Mouse (Mus musculus) liver, embryonic 14.5 days (tissue): ENCODE data around the gene Bank1. TPM values are rescaled to one million over a fixed set of nuclear protein-coding genes. Genes with fewer than 3 reads are reported as not detected.

Experiments used
- ATAC-seq: fragments of 200-750 bp; cut with Nextera tagmentation; 2 replicates; pipeline ENCODE4 v1.8.0; 2017; ENCODE audit warnings: moderate number of reproducible peaks, mild to moderate bottlenecking, moderate library complexity; ENCODE audit not compliant: insufficient read depth
- DNase-seq, 3 experiments: peaks; one replicate each; pipeline ENCODE4 v3.0.0-alpha.2; 2012 to 2013; ENCODE audit warnings: low read depth in 3 of 3, low spot score in 3 of 3
- H3K27ac ChIP-seq: fragments of 300-500 bp; sonication (generic); 2 replicates; pipeline ENCODE4 v1.5.1; 2014; ENCODE audit warnings: moderate library complexity, mild to moderate bottlenecking, control low read depth, inconsistent platforms
- H3K27me3 ChIP-seq: fragments of 300-500 bp; sonication (generic); 2 replicates; pipeline ENCODE4 v1.6.1; 2014; ENCODE audit warnings: mild to moderate bottlenecking, low read length, moderate library complexity; ENCODE audit not compliant: control insufficient read depth, insufficient read depth
- H3K36me3 ChIP-seq: fragments of 300-500 bp; sonication (generic); replicated peaks from 2 replicates; pipeline ENCODE4 v1.6.1; 2014; ENCODE audit warnings: low read depth; ENCODE audit not compliant: control insufficient read depth, insufficient read depth
- H3K4me1 ChIP-seq, 2 experiments: fragments of 200-500 bp in 1 of 2; fragments of 300-500 bp in 1 of 2; sonication (generic) in 1 of 2; replicated peaks; 2 replicates each; pipeline ENCODE4 v1.6.1; 2012 to 2014; ENCODE audit warnings: antibody characterized with exemption in 1 of 2, inconsistent platforms in 1 of 2, low read length in 1 of 2; ENCODE audit not compliant: control insufficient read depth in 2 of 2, insufficient read depth in 2 of 2
- H3K4me2 ChIP-seq: fragments of 300-500 bp; sonication (generic); 2 replicates; pipeline ENCODE4 v1.6.1; 2014; ENCODE audit warnings: low read depth, mild to moderate bottlenecking, control low read depth, moderate library complexity
- H3K4me3 ChIP-seq, 2 experiments: fragments of 200-500 bp in 1 of 2; fragments of 300-500 bp in 1 of 2; sonication (generic) in 1 of 2; 2 replicates each; pipeline ENCODE4 v1.5.1; 2012 to 2014; ENCODE audit warnings: low read depth in 2 of 2, low read length in 2 of 2, mild to moderate bottlenecking in 2 of 2, control low read depth in 1 of 2, inconsistent platforms in 1 of 2, moderate library complexity in 1 of 2; ENCODE audit not compliant: insufficient read depth in 1 of 2
- H3K9ac ChIP-seq: fragments of 300-500 bp; sonication (generic); replicated peaks from 2 replicates; pipeline ENCODE4 v1.6.1; 2014; ENCODE audit warnings: mild to moderate bottlenecking, control low read depth, moderate library complexity
- H3K9me3 ChIP-seq: fragments of 300-500 bp; sonication (generic); 2 replicates; pipeline ENCODE4 v1.6.1; 2016; ENCODE audit warnings: low read length, mixed read lengths; ENCODE audit not compliant: control insufficient read depth
- CTCF ChIP-seq: IDR thresholded peaks from 2 replicates; pipeline ENCODE4 v1.5.1; 2016; ENCODE audit warnings: antibody characterized with exemption, low read depth, control low read depth
- EP300 ChIP-seq: IDR thresholded peaks from 2 replicates; pipeline ENCODE4 v1.6.1; 2016; ENCODE audit warnings: antibody characterized with exemption, low read depth
- whole genome bisulfite sequencing: fragments of 180-500 bp; shearing (Covaris S2); extraction: QIAGEN DNeasy Blood & Tissue Kit; methylation state at CpG from one replicate; pipeline ENCODE4 v1.1.7; 2014; ENCODE audit not compliant: insufficient replicate concordance; 5-methylcytosine and 5-hydroxymethylcytosine counted together
- polyA plus RNA-seq, 2 experiments: library from polyadenylated mRNA; depleted of rRNA in 1 of 2; stranded (reverse) in 1 of 2; unstranded in 1 of 2; fragments of >200 nt; fragmentation: Nextera tagmentation in 1 of 2; extraction: Ambion mirVana in 1 of 2; gene quantifications; 2 replicates each; pipeline versions ENCODE4 v1.2.1 to v1.2.3; 2012 to 2014

Bank1 gene
- polyA plus RNA-seq, 2 experiments = 1.3 to 1.7 TPM

DNA sequence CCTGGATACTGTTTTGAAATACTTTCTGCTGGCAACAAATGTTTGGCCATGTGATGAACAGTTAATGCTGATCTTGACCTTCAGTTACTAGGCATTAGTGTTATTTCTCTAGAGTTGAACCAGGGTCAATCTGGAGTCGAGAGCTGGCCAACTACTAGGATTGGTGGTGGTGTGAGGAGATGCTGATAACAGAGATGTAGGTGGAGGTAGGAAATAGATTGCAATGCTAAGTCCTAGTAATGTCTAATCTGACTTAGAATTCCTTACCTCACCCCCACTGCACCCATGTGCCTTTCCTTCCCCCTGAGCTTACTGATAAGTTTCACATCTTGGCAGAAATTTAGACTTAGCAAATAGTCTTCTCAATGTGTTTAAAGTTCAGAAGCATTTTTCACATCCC, 240.8 kb downstream of the Bank1 start:
- TF ChIP-seq CTCF (no peak), EP300 (no peak)
- H3K27ac ChIP-seq = no peak overlapping the region

DNA sequence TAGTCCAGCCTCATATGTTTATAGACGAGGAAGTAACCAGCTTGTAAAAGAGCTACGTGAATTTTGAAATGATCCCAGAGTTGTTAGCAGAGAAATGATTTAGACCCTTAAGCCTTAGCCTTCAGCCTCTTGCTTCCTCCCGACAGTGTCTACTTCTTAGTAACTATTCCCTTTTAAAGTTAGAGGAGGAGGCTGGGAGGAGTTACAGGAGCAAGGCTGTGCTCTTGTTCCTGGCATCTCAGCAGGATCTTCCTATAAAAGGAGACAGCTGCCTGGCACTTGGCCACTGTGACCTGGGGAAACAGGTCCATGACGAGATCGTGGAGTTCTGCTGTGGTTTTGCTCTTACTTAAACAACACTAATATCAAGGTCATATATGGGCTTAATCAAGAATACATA, 241.8 kb downstream of the Bank1 start:
- Histone ChIP-seq H3K36me3 (no peaks in the 10 kb centered on the region), H3K9ac (no peak overlapping the region), H3K4me2 (no peak overlapping the region), H3K27ac (no peak overlapping the region), H3K4me1 (no peaks in the 10 kb centered on the region), H3K27me3 (no peaks in the 10 kb centered on the region), H3K9me3 (no peaks in the 10 kb centered on the region), H3K4me3 (no peak overlapping the region)
- DNase-seq (no peak), ATAC-seq (no peak)
- TF ChIP-seq CTCF (no peak), EP300 (no peak)
- WGBS = 62% methylated on average over 5 of the region's 5 CpGs

More for the DNA sequence above, 240.8 kb downstream of the Bank1 start:
- DNase-seq = no peak
- H3K9me3 ChIP-seq = no peaks in the 10 kb centered on the region
- ATAC-seq = no peak
- H3K4me1 ChIP-seq = no peaks in the 10 kb centered on the region
- no peak overlapping the region for H3K4me2 ChIP-seq
- H3K27me3 ChIP-seq = no peaks in the 10 kb centered on the region
- 21% methylated on average over 1 of the region's 1 CpGs for WGBS
- H3K9ac ChIP-seq = no peak overlapping the region
- H3K4me3 ChIP-seq = no peak overlapping the region
- no peaks in the 10 kb centered on the region for H3K36me3 ChIP-seq

DNA sequence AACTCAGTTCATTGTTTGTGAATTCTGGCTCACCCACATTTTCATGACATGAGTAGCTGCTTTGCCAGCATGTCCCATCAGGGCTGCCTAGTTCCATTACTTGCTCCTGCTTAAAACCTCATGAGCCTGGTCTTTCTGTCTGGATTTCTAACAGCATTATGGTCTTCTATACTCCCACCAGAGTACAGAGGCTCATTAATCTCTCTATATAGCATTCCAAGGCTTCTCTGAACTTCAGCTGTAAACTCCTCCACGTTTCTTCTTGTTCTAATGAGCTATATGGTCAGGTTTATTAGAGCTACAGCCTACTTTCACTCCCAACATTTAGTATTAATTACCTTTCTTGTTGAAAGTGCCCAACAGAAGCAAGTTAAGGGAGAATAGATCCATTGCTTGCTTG, 244.6 kb downstream of the Bank1 start:
- ATAC-seq (no peak), DNase-seq (no peak)
- Histone ChIP-seq H3K4me3 (no peak overlapping the region), H3K9me3 (no peaks in the 10 kb centered on the region), H3K36me3 (no peaks in the 10 kb centered on the region), H3K4me1 (no peaks in the 10 kb centered on the region), H3K27ac (no peak overlapping the region), H3K4me2 (no peak overlapping the region), H3K9ac (no peak overlapping the region), H3K27me3 (no peaks in the 10 kb centered on the region)
- TF ChIP-seq CTCF (no peak), EP300 (no peak)
- 47% methylated on average over 1 of the region's 1 CpGs for WGBS

- H3K27me3 ChIP-seq = no peaks in the 10 kb centered on the region
- no peak overlapping the region for H3K4me2 ChIP-seq
- H3K9me3 ChIP-seq = no peaks in the 10 kb centered on the region
- H3K4me3 ChIP-seq = no peak overlapping the region
- no peak overlapping the region for H3K9ac ChIP-seq
- WGBS = 62% methylated on average over 2 of the region's 2 CpGs
- H3K36me3 ChIP-seq = no peaks in the 10 kb centered on the region
- no peak overlapping the region for H3K27ac ChIP-seq
- ATAC-seq (no peak), DNase-seq (no peak)
- H3K4me1 ChIP-seq = no peaks in the 10 kb centered on the region
- TF ChIP-seq EP300 (no peak), CTCF (no peak)
These were observed 247.3 kb downstream of the Bank1 start for GRCm38 (mm10) chr3:136078535-136078934.

DNA sequence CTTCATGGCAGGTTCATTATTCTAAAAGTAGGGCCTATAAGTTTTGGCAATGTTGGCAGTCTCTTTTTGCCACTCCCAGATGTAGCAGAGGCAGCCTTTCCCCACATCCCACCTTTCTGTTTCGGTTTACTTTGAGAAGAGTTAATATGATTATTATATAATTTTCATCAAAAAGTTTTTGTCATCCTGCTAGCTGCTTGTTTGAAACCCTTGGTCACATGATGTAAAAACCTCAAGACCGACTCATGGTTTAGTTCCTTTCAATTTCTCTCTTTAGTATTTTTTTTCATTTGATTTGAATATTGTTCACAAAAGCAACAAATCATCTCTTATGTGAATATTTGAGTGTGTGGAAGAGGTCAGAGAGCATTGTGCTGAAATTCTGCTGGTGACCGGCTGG, 255.5 kb downstream of the Bank1 start:
- no peaks in the 10 kb centered on the region for H3K27me3 ChIP-seq
- DNase-seq (no peak), ATAC-seq (no peak)
- no peaks in the 10 kb centered on the region for H3K4me1 ChIP-seq
- TF ChIP-seq CTCF = no peak
- no peak for TF ChIP-seq EP300
- WGBS = 66% methylated on average over 3 of the region's 3 CpGs
- H3K9me3 ChIP-seq = no peaks in the 10 kb centered on the region
- no peak overlapping the region for H3K4me2 ChIP-seq
- no peaks in the 10 kb centered on the region for H3K36me3 ChIP-seq
- H3K9ac ChIP-seq = no peak overlapping the region
- H3K4me3 ChIP-seq = no peak overlapping the region
- H3K27ac ChIP-seq = no peak overlapping the region
